Mouse (Mus musculus) hindbrain, embryonic 10.5 days (tissue): ENCODE results near the gene Cinp. TPM values are rescaled to one million over a fixed set of nuclear protein-coding genes. Genes with fewer than 3 reads are reported as not detected.
A peak's percentile ranks its signal among the peaks of the same experiment; 100 is the strongest.
"Not testable (repeated sequence)": the region's sequence is repeated elsewhere in the genome, so short reads cannot be mapped to it uniquely, and the experiment has no call there.

Source experiments
- DNase-seq: peaks from one replicate; pipeline ENCODE4 v3.0.0-alpha.2; 2017; ENCODE audit warnings: low spot score
- H3K27ac ChIP-seq: fragments of 300-500 bp; sonication (generic); 2 replicates; pipeline ENCODE4 v1.5.1; 2016; ENCODE audit warnings: mild to moderate bottlenecking, moderate library complexity
- H3K27me3 ChIP-seq: fragments of 300-500 bp; sonication (generic); 2 replicates; pipeline ENCODE4 v1.6.1; 2016; ENCODE audit warnings: mild to moderate bottlenecking; ENCODE audit not compliant: poor library complexity, insufficient read depth, severe bottlenecking
- H3K36me3 ChIP-seq: fragments of 300-500 bp; sonication (generic); 2 replicates; pipeline ENCODE4 v1.6.1; 2016; ENCODE audit warnings: mild to moderate bottlenecking, moderate library complexity
- H3K4me1 ChIP-seq: fragments of 300-500 bp; sonication (generic); replicated peaks from 2 replicates; pipeline ENCODE4 v1.6.1; 2016; ENCODE audit warnings: mild to moderate bottlenecking
- H3K4me3 ChIP-seq: fragments of 300-500 bp; sonication (generic); 2 replicates; pipeline ENCODE4 v1.5.1; 2016; ENCODE audit warnings: mild to moderate bottlenecking, moderate library complexity
- H3K9me3 ChIP-seq: fragments of 300-500 bp; sonication (generic); 2 replicates; pipeline ENCODE4 v1.6.1; 2016; ENCODE audit warnings: mild to moderate bottlenecking, moderate library complexity
- WGBS: fragments of 180-500 bp; shearing (Covaris S2); methylation state at CpG from one replicate; pipeline ENCODE4 v1.1.7; 2016; 5-methylcytosine and 5-hydroxymethylcytosine counted together
- polyA plus RNA-seq: library from polyadenylated mRNA; unstranded; fragments of >200 nt; fragmentation: Nextera tagmentation; extraction: Ambion mirVana; gene quantifications from 2 replicates; pipeline ENCODE4 v1.2.1, GENCODE M21; 2016

Gene Cinp
- polyA plus RNA-seq, 1 experiment from 2014 or later, result 82.0 TPM

DNA sequence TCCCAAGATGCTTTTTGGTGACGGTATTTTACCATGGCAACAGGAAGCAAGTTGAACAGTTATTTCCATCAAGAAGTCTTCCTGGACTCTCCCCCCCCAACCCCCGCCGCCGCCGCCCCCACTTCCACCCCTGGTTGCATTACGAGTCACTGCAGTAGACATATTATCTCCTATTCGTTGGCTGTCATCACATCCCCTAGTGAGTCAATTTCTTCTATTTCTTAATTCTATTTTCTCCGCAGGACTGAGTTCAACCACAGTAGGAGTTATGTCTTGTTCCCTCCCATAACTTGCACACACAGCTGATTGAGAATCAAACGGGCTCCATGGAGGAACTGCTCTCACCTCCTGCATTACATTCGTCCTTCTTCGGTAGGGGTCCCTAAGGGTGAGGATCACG is 839 bp downstream of the Cinp start:
- H3K36me3 ChIP-seq, result peaks cover 15% of the 10 kb centered on the region
- no peak for DNase-seq
- H3K27me3 ChIP-seq, result no peaks in the 10 kb centered on the region
- peaks cover 29% of the 10 kb centered on the region for H3K4me1 ChIP-seq
- H3K9me3 ChIP-seq, result no peaks in the 10 kb centered on the region
- peak overlapping the region; percentile 95 for H3K4me3 ChIP-seq
- 48% methylated on average over 12 of the region's 12 CpGs for WGBS
- H3K27ac ChIP-seq, result peak overlapping the region; percentile 95

DNA sequence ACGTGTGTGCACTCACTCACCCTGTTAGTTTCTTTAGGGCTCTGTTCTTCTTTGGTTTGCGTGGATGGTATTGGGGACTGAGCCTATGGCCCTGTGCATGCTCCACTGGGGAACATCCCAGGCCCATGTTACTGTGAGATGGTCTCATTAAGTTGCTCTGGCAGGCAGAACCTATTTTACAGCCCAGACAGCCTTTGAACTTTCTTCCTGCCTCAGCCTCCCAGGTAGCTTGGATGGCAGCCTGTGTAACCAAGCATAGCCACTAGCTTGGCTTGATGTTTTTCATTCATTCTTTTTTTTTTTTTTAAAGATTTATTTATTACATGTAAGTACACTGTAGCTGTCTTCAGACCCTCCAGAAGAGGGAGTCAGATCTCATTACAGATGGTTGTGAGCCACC is 3.7 kb downstream of the Cinp start:
- peaks cover 42% of the 10 kb centered on the region for H3K36me3 ChIP-seq
- no peaks in the 10 kb centered on the region for H3K9me3 ChIP-seq
- no peak for DNase-seq
- H3K4me1 ChIP-seq, result peaks cover 24% of the 10 kb centered on the region
- WGBS, result 93% methylated on average over 2 of the region's 2 CpGs
- no peak overlapping the region for H3K27ac ChIP-seq
- no peak overlapping the region for H3K4me3 ChIP-seq
- no peaks in the 10 kb centered on the region for H3K27me3 ChIP-seq

DNA sequence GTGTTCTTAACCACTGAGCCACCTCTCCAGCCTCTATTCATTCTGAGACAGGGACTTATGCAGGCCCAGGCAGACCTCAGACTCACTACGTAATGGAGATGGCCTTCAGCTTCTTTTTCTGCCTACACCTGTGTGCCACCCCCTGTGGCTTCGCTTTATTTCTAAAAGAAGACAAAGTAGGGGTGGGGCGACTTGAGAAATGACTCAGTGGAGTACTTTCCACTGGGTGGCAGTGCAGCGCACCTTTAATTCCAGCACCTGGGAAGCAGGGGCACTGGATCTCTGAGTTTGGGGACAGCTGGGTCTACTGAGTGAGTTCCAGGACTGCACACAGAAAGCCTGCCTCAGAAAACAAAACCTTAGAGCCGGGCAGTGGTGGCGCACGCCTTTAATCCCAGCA is 6.7 kb downstream of the Cinp start:
- Histone ChIP-seq H3K4me3 (no peak overlapping the region), H3K4me1 (no peaks in the 10 kb centered on the region), H3K36me3 (peaks cover 67% of the 10 kb centered on the region), H3K27ac (no peak overlapping the region), H3K9me3 (no peaks in the 10 kb centered on the region), H3K27me3 (no peaks in the 10 kb centered on the region)
- WGBS, result 88% methylated on average over 7 of the region's 7 CpGs
- DNase-seq, result no peak

- WGBS, result 96% methylated on average over 2 of the region's 2 CpGs
- H3K4me3 ChIP-seq, result no peak overlapping the region
- no peak for DNase-seq
- no peaks in the 10 kb centered on the region for H3K27me3 ChIP-seq
- H3K36me3 ChIP-seq, result peaks cover 93% of the 10 kb centered on the region
- no peaks in the 10 kb centered on the region for H3K4me1 ChIP-seq
- H3K9me3 ChIP-seq, result no peaks in the 10 kb centered on the region
- H3K27ac ChIP-seq, result no peak overlapping the region
Measured at GRCm38 (mm10) chr12:110875351-110875750, 13.6 kb downstream of the Cinp start.

DNA sequence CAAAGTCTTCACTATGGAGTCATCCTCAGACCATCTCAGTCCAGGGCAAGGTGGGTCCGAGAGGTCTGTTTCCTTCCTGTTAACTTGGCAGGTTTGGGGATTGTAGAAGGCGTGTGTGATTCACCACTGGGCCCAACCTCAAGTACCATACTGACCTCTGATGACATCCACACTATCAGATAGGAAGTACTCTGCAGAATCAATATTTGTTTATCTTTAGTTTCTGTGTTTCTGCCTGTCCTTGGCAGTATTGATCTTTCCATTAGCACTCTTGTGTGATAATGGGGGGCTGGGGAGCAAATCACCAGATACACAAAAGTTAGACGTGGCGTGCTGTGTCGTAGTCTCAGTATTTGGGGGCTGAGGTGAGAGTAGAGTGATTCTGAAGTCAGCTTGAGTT is 17.7 kb downstream of the Cinp start:
- H3K4me1 ChIP-seq, result peaks cover 1% of the 10 kb centered on the region; the same call in 1 of the 2 replicates
- H3K4me3 ChIP-seq, result no peak overlapping the region
- no peaks in the 10 kb centered on the region for H3K27me3 ChIP-seq
- no peak overlapping the region for H3K27ac ChIP-seq
- no peaks in the 10 kb centered on the region for H3K9me3 ChIP-seq
- peaks cover 96% of the 10 kb centered on the region for H3K36me3 ChIP-seq
- no peak for DNase-seq
- 96% methylated on average over 5 of the region's 5 CpGs for WGBS

GRCm38 (mm10) chr12:110870107-110870506 is 18.8 kb downstream of the Cinp start:
- H3K36me3 ChIP-seq, result peaks cover 94% of the 10 kb centered on the region
- no peak for DNase-seq

GRCm38 (mm10) chr12:110865989-110866388 is 23.0 kb downstream of the Cinp start:
- no peak for DNase-seq
- Histone ChIP-seq H3K27ac (peak overlapping the region; percentile 66; the same call in 1 of the 2 replicates), H3K9me3 (no peaks in the 10 kb centered on the region), H3K27me3 (no peaks in the 10 kb centered on the region), H3K4me1 (peaks cover 14% of the 10 kb centered on the region; the same call in 1 of the 2 replicates), H3K4me3 (no peak overlapping the region), H3K36me3 (peaks cover 83% of the 10 kb centered on the region)
- WGBS, result 78% methylated on average over 10 of the region's 10 CpGs

More at GRCm38 (mm10) chr12:110870107-110870506, 18.8 kb downstream of the Cinp start:
- 87% methylated on average over 4 of the region's 4 CpGs for WGBS
- Histone ChIP-seq H3K4me3 (no peak overlapping the region), H3K9me3 (no peaks in the 10 kb centered on the region), H3K27ac (no peak overlapping the region), H3K4me1 (peaks cover 10% of the 10 kb centered on the region; the same call in 1 of the 2 replicates), H3K27me3 (no peaks in the 10 kb centered on the region)

- Histone ChIP-seq H3K4me3 (no peak overlapping the region), H3K36me3 (peaks cover 83% of the 10 kb centered on the region), H3K9me3 (no peaks in the 10 kb centered on the region), H3K27me3 (no peaks in the 10 kb centered on the region), H3K27ac (peak overlapping the region; percentile 66; the same call in 1 of the 2 replicates), H3K4me1 (peaks cover 14% of the 10 kb centered on the region; the same call in 1 of the 2 replicates)
- peak; percentile 12 for DNase-seq
- WGBS, result 43% methylated on average over 6 of the region's 6 CpGs
Measured at GRCm38 (mm10) chr12:110865571-110865970, 23.4 kb downstream of the Cinp start.

GRCm38 (mm10) chr12:110864008-110864407 is 24.9 kb downstream of the Cinp start:
- Histone ChIP-seq H3K4me3 (no peak overlapping the region), H3K36me3 (peaks cover 73% of the 10 kb centered on the region), H3K27ac (no peak overlapping the region), H3K9me3 (no peaks in the 10 kb centered on the region), H3K4me1 (peaks cover 14% of the 10 kb centered on the region; the same call in 1 of the 2 replicates), H3K27me3 (no peaks in the 10 kb centered on the region)
- no peak for DNase-seq
- 93% methylated on average over 6 of the region's 6 CpGs for WGBS

- Histone ChIP-seq H3K9me3 (no peaks in the 10 kb centered on the region), H3K4me3 (no peak overlapping the region), H3K27ac (no peak overlapping the region), H3K4me1 (peaks cover 16% of the 10 kb centered on the region; the same call in 1 of the 2 replicates), H3K27me3 (no peaks in the 10 kb centered on the region), H3K36me3 (peaks cover 56% of the 10 kb centered on the region)
- no peak for DNase-seq
- 60% methylated on average over 7 of the region's 7 CpGs for WGBS
Measured at GRCm38 (mm10) chr12:110861256-110861655, 27.7 kb downstream of the Cinp start.

DNA sequence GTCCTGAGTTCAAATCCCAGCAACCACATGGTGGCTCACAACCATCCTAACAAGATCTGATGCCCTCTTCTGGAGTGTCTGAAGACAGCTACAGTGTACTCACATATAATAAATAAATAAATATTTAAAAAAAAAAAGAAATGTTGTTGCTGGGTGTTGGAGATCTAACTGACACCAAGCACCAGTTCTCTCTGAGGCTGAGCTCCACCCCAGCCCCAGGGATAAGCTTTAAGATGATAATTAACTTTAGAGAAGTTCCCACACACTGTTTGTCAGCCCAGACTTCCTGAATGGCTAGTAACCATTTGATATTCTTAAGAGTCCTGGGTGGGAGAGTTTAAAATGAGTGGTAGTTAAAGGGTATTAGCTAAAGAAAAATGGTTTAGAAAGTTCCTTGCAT is 28.7 kb downstream of the Cinp start:
- no peak overlapping the region for H3K27ac ChIP-seq
- H3K4me3 ChIP-seq, result no peak overlapping the region
- H3K27me3 ChIP-seq, result no peaks in the 10 kb centered on the region
- no peaks in the 10 kb centered on the region for H3K9me3 ChIP-seq
- no peak for DNase-seq
- H3K4me1 ChIP-seq, result 0 out of 2 replicates have a peak, but pooled peaks cover 7% of the 10 kb centered on the region
- H3K36me3 ChIP-seq, result peaks cover 56% of the 10 kb centered on the region

GRCm38 (mm10) chr12:110858681-110859080 is 30.3 kb downstream of the Cinp start:
- 96% methylated on average over 15 of the region's 15 CpGs for WGBS
- not testable (repeated sequence) for H3K4me3 ChIP-seq, H3K27me3 ChIP-seq, H3K4me1 ChIP-seq, H3K27ac ChIP-seq, DNase-seq, H3K9me3 ChIP-seq
- H3K36me3 ChIP-seq, result peaks cover 50% of the 10 kb centered on the region

DNA sequence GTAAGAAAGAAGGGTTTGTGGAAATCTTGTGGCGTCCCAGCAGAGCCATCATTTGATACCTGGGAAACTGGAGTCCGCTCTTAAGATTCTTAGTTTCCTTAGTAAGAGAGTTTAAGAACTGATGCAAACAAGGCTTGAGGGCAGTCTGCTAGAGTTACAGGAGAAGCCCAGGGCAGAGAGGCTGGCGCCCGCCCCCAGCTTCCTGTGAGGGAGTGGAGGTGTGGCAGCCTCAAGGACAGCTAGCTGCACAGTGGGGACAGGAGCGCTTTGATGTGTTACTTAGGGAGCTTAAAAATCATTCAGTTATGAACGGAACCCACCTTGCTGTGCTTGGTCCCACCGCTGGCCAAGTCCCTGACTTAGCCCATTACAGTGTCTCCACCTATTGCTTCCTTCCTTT is 31.7 kb downstream of the Cinp start:
- H3K36me3 ChIP-seq, result peaks cover 42% of the 10 kb centered on the region
- H3K4me3 ChIP-seq, result no peak overlapping the region
- 0 out of 2 replicates have a peak, but pooled peaks cover 2% of the 10 kb centered on the region for H3K4me1 ChIP-seq
- H3K9me3 ChIP-seq, result no peaks in the 10 kb centered on the region
- no peak overlapping the region for H3K27ac ChIP-seq
- no peak for DNase-seq
- 90% methylated on average over 7 of the region's 7 CpGs for WGBS
- no peaks in the 10 kb centered on the region for H3K27me3 ChIP-seq
